Mouse (Mus musculus): ENCODE results near the gene Rnf43. TPM values are rescaled to one million over a fixed set of nuclear protein-coding genes. Genes with fewer than 3 reads are reported as not detected.

Rnf43 gene
- polyA plus RNA-seq, 1 experiment from 2014 or later, result 0.96 TPM

DNA sequence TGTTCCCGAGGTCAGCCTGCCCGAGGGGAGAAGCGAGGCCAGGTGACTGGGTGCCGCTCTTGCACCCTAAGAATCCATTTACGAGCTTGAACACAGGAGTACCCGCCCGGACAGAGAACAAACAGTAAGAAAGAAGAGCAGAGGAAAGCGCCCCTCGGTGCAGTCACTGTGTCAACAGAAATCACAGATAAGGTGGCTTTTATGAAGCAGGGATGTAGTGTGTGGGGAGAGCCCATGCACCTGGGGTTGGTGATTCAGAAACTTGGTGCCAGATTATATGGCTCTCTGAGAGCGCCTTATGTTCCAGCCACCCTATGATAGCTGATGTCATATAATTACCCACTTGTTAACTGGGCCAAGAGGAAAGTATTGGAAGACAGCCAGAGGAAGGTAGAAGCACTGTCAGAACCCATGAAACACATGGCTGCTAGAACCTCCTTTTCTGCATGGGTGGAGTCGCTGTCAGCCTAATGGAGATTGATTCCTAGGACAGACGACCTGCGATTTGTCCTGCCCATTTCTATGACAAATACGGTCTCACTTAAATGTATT, 34.7 kb downstream of the Rnf43 start:
- Histone ChIP-seq H3K9ac (ENCODE audit: low read depth, low read length) (no peak overlapping the region), H3K4me3 (ENCODE audit: low read depth, low read length) (no peak overlapping the region), H3K36me3 (ENCODE audit: control insufficient read depth, insufficient read depth, low read length) (no peaks in the 10 kb centered on the region), H3K9me3 (replicated peaks; ENCODE audit: control insufficient read depth, low read length) (no peaks in the 10 kb centered on the region), H3K4me1 (ENCODE audit: control insufficient read depth, insufficient read depth, low read length) (no peaks in the 10 kb centered on the region), H3K4me2 (no peak overlapping the region), H3K27ac (ENCODE audit: low read depth, low read length) (no peak overlapping the region), H3K27me3 (ENCODE audit: control insufficient read depth, insufficient read depth, low read length) (no peaks in the 10 kb centered on the region)
- 65% methylated on average over 14 of the region's 14 CpGs for WGBS (ENCODE audit: insufficient replicate concordance)
- no peak for ATAC-seq (replicated peaks; ENCODE audit: insufficient number of reproducible peaks, low FRiP score, low TSS enrichment)

DNA sequence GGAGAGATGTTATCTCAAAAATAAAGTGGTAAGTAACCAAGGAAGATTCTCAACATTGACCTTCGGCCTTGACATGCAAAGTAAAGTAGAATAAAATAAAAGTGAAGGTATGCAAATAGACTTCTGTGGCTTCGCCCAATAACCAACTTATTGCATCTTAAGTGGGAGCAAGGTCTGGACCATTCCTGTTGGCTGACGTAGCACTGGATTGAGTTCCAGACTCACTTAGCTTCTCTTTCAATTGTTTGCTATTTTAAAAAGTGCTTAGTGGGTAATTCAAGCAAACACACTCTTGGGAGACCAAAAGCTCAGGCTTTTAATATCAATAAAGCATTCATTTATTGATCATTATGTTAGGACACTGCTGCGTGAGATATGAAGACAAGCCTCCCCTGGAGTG, 35.6 kb downstream of the Rnf43 start:
- Histone ChIP-seq H3K27ac (ENCODE audit: low read depth, low read length) (no peak overlapping the region), H3K4me1 (ENCODE audit: control insufficient read depth, insufficient read depth, low read length) (no peaks in the 10 kb centered on the region), H3K36me3 (ENCODE audit: control insufficient read depth, insufficient read depth, low read length) (no peaks in the 10 kb centered on the region), H3K4me2 (no peak overlapping the region), H3K27me3 (ENCODE audit: control insufficient read depth, insufficient read depth, low read length) (no peaks in the 10 kb centered on the region), H3K9ac (ENCODE audit: low read depth, low read length) (no peak overlapping the region), H3K9me3 (replicated peaks; ENCODE audit: control insufficient read depth, low read length) (no peaks in the 10 kb centered on the region), H3K4me3 (ENCODE audit: low read depth, low read length) (no peak overlapping the region)
- ATAC-seq (replicated peaks; ENCODE audit: insufficient number of reproducible peaks, low FRiP score, low TSS enrichment), result no peak
- 83% methylated on average over 4 of the region's 4 CpGs for WGBS (ENCODE audit: insufficient replicate concordance)

- no peaks in the 10 kb centered on the region for H3K4me1 ChIP-seq (ENCODE audit: control insufficient read depth, insufficient read depth, low read length)
- no peak overlapping the region for H3K4me2 ChIP-seq
- no peak overlapping the region for H3K9ac ChIP-seq (ENCODE audit: low read depth, low read length)
- no peak overlapping the region for H3K4me3 ChIP-seq (ENCODE audit: low read depth, low read length)
- no peaks in the 10 kb centered on the region for H3K36me3 ChIP-seq (ENCODE audit: control insufficient read depth, insufficient read depth, low read length)
- no peaks in the 10 kb centered on the region for H3K27me3 ChIP-seq (ENCODE audit: control insufficient read depth, insufficient read depth, low read length)
- WGBS (ENCODE audit: insufficient replicate concordance), result 77% methylated on average over 6 of the region's 6 CpGs
- no peak for ATAC-seq (replicated peaks; ENCODE audit: insufficient number of reproducible peaks, low FRiP score, low TSS enrichment)
- no peaks in the 10 kb centered on the region for H3K9me3 ChIP-seq (replicated peaks; ENCODE audit: control insufficient read depth, low read length)
- no peak overlapping the region for H3K27ac ChIP-seq (ENCODE audit: low read depth, low read length)
Measured at GRCm38 (mm10) chr11:87701108-87701507, 38.6 kb downstream of the Rnf43 start.

- WGBS (ENCODE audit: insufficient replicate concordance), result 77% methylated on average over 14 of the region's 14 CpGs
- no peak overlapping the region for H3K27ac ChIP-seq (ENCODE audit: low read depth, low read length)
- no peaks in the 10 kb centered on the region for H3K36me3 ChIP-seq (ENCODE audit: control insufficient read depth, insufficient read depth, low read length)
- H3K4me2 ChIP-seq, result no peak overlapping the region
- no peak for ATAC-seq (replicated peaks; ENCODE audit: insufficient number of reproducible peaks, low FRiP score, low TSS enrichment)
- H3K4me3 ChIP-seq (ENCODE audit: low read depth, low read length), result no peak overlapping the region
- no peaks in the 10 kb centered on the region for H3K4me1 ChIP-seq (ENCODE audit: control insufficient read depth, insufficient read depth, low read length)
- H3K27me3 ChIP-seq (ENCODE audit: control insufficient read depth, insufficient read depth, low read length), result no peaks in the 10 kb centered on the region
- H3K9me3 ChIP-seq (replicated peaks; ENCODE audit: control insufficient read depth, low read length), result no peaks in the 10 kb centered on the region
- no peak overlapping the region for H3K9ac ChIP-seq (ENCODE audit: low read depth, low read length)
Measured at GRCm38 (mm10) chr11:87701877-87702620, 39.5 kb downstream of the Rnf43 start.

- Histone ChIP-seq H3K4me1 (ENCODE audit: control insufficient read depth, insufficient read depth, low read length) (no peaks in the 10 kb centered on the region), H3K27ac (ENCODE audit: low read depth, low read length) (no peak overlapping the region), H3K9ac (ENCODE audit: low read depth, low read length) (no peak overlapping the region)
Measured at GRCm38 (mm10) chr11:87703654-87704053, 41.1 kb downstream of the Rnf43 start.

GRCm38 (mm10) chr11:87704289-87704688, 41.8 kb downstream of the Rnf43 start:
- Histone ChIP-seq H3K27ac (ENCODE audit: low read depth, low read length) (no peak overlapping the region), H3K9me3 (replicated peaks; ENCODE audit: control insufficient read depth, low read length) (no peaks in the 10 kb centered on the region), H3K27me3 (ENCODE audit: control insufficient read depth, insufficient read depth, low read length) (peaks cover 4% of the 10 kb centered on the region; the same call in 1 of the 2 replicates), H3K4me3 (ENCODE audit: low read depth, low read length) (no peak overlapping the region), H3K4me2 (no peak overlapping the region), H3K9ac (ENCODE audit: low read depth, low read length) (no peak overlapping the region), H3K4me1 (ENCODE audit: control insufficient read depth, insufficient read depth, low read length) (no peaks in the 10 kb centered on the region), H3K36me3 (ENCODE audit: control insufficient read depth, insufficient read depth, low read length) (no peaks in the 10 kb centered on the region)
- no peak for ATAC-seq (replicated peaks; ENCODE audit: insufficient number of reproducible peaks, low FRiP score, low TSS enrichment)
- 78% methylated on average over 9 of the region's 9 CpGs for WGBS (ENCODE audit: insufficient replicate concordance)

More at GRCm38 (mm10) chr11:87703654-87704053, 41.1 kb downstream of the Rnf43 start:
- H3K4me3 ChIP-seq (ENCODE audit: low read depth, low read length), result no peak overlapping the region
- H3K27me3 ChIP-seq (ENCODE audit: control insufficient read depth, insufficient read depth, low read length), result no peaks in the 10 kb centered on the region; the same call in 1 of the 2 replicates
- no peak for ATAC-seq (replicated peaks; ENCODE audit: insufficient number of reproducible peaks, low FRiP score, low TSS enrichment)
- no peak overlapping the region for H3K4me2 ChIP-seq
- H3K36me3 ChIP-seq (ENCODE audit: control insufficient read depth, insufficient read depth, low read length), result no peaks in the 10 kb centered on the region
- no peaks in the 10 kb centered on the region for H3K9me3 ChIP-seq (replicated peaks; ENCODE audit: control insufficient read depth, low read length)
- WGBS (ENCODE audit: insufficient replicate concordance), result 86% methylated on average over 5 of the region's 5 CpGs

DNA sequence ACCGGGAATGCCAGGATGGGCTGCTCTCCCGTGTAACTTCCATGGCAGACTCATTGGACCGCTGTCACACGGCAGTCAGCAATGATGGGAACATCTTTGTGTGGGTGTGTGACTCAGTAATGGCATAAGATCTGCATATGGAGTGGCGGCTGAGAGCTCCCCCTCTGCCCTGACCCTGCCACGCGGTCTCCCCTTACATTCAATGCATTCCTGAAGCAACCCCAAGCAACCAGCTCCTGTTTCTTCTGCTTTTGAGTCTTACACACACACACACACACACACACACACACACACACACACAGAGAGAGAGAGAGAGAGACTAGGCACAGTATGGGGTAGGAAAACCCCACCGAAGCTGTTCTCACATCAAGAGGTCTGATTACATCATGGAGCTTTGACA, 45.0 kb downstream of the Rnf43 start:
- Histone ChIP-seq H3K27me3 (ENCODE audit: control insufficient read depth, insufficient read depth, low read length) (peaks cover 21% of the 10 kb centered on the region), H3K27ac (ENCODE audit: low read depth, low read length) (no peak overlapping the region), H3K4me3 (ENCODE audit: low read depth, low read length) (no peak overlapping the region), H3K4me2 (no peak overlapping the region), H3K9ac (ENCODE audit: low read depth, low read length) (no peak overlapping the region), H3K9me3 (replicated peaks; ENCODE audit: control insufficient read depth, low read length) (no peaks in the 10 kb centered on the region), H3K36me3 (ENCODE audit: control insufficient read depth, insufficient read depth, low read length) (no peaks in the 10 kb centered on the region), H3K4me1 (ENCODE audit: control insufficient read depth, insufficient read depth, low read length) (peaks cover 10% of the 10 kb centered on the region)
- 67% methylated on average over 8 of the region's 8 CpGs for WGBS (ENCODE audit: insufficient replicate concordance)
- no peak for ATAC-seq (replicated peaks; ENCODE audit: insufficient number of reproducible peaks, low FRiP score, low TSS enrichment)

- H3K4me2 ChIP-seq, result no peak overlapping the region
- peaks cover 21% of the 10 kb centered on the region for H3K27me3 ChIP-seq (ENCODE audit: control insufficient read depth, insufficient read depth, low read length)
- H3K4me3 ChIP-seq (ENCODE audit: low read depth, low read length), result no peak overlapping the region
- 75% methylated on average over 5 of the region's 5 CpGs for WGBS (ENCODE audit: insufficient replicate concordance)
- H3K36me3 ChIP-seq (ENCODE audit: control insufficient read depth, insufficient read depth, low read length), result no peaks in the 10 kb centered on the region
- no peak overlapping the region for H3K27ac ChIP-seq (ENCODE audit: low read depth, low read length)
- H3K9ac ChIP-seq (ENCODE audit: low read depth, low read length), result no peak overlapping the region
- peaks cover 10% of the 10 kb centered on the region for H3K4me1 ChIP-seq (ENCODE audit: control insufficient read depth, insufficient read depth, low read length)
- H3K9me3 ChIP-seq (replicated peaks; ENCODE audit: control insufficient read depth, low read length), result no peaks in the 10 kb centered on the region
- ATAC-seq (replicated peaks; ENCODE audit: insufficient number of reproducible peaks, low FRiP score, low TSS enrichment), result no peak
Measured at GRCm38 (mm10) chr11:87708979-87709378, 46.5 kb downstream of the Rnf43 start.

All from heart, embryonic 11.5 days (tissue).